Mouse (Mus musculus): Measurements from ENCODE around the gene Mettl22. TPM values are rescaled to one million over a fixed set of nuclear protein-coding genes. Genes with fewer than 3 reads are reported as not detected.

Mettl22 gene
- total and polyA plus RNA-seq, 2 experiments from 2014 or later, result 37.4 to 80.0 TPM

- WGBS, result 61% methylated on average over 2 of the region's 2 CpGs
- ATAC-seq (ENCODE audit: low FRiP score) (peak; percentile 41; the same call in 1 of the 2 replicates), DNase-seq (ENCODE audit: low spot score) (no peak)
- Histone ChIP-seq H3K4me1 (ENCODE audit: insufficient read depth, low read length) (0 out of 2 replicates have a peak, but pooled peaks cover 3% of the 10 kb centered on the region), H3K36me3 (ENCODE audit: insufficient read depth, low read length) (no peaks in the 10 kb centered on the region), H3K4me2 (ENCODE audit: low read depth, low read length, poor library complexity, severe bottlenecking) (no peak overlapping the region), H3K27ac (ENCODE audit: low read depth, low read length) (no peak overlapping the region), H3K9me3 (ENCODE audit: low read length) (no peaks in the 10 kb centered on the region), H3K9ac (replicated peaks; ENCODE audit: low read length, poor library complexity, severe bottlenecking) (0 out of 2 replicates have a peak overlapping the region, but pooled peaks have one; percentile 29), H3K4me3 (ENCODE audit: low read depth, low read length) (no peak overlapping the region), H3K27me3 (ENCODE audit: insufficient read depth, low read length) (no peaks in the 10 kb centered on the region)
- TF ChIP-seq CTCF (IDR thresholded peaks at IDR 0.05), result no peak
Observed at GRCm38 (mm10) chr16:8455221-8455620, 15.4 kb upstream of the Mettl22 start.

- Histone ChIP-seq H3K9me3 (ENCODE audit: low read length) (no peaks in the 10 kb centered on the region), H3K27ac (ENCODE audit: low read depth, low read length) (no peak overlapping the region), H3K27me3 (ENCODE audit: insufficient read depth, low read length) (no peaks in the 10 kb centered on the region), H3K9ac (replicated peaks; ENCODE audit: low read length, poor library complexity, severe bottlenecking) (no peak overlapping the region), H3K4me3 (ENCODE audit: low read depth, low read length) (no peak overlapping the region), H3K36me3 (ENCODE audit: insufficient read depth, low read length) (no peaks in the 10 kb centered on the region), H3K4me1 (ENCODE audit: insufficient read depth, low read length) (0 out of 2 replicates have a peak, but pooled peaks cover 3% of the 10 kb centered on the region), H3K4me2 (ENCODE audit: low read depth, low read length, poor library complexity, severe bottlenecking) (no peak overlapping the region)
- no peak for TF ChIP-seq CTCF (IDR thresholded peaks at IDR 0.05)
- no peak for DNase-seq (ENCODE audit: low spot score)
- ATAC-seq (ENCODE audit: low FRiP score), result no peak
- 96% methylated on average over 4 of the region's 4 CpGs for WGBS
Observed at GRCm38 (mm10) chr16:8458391-8458790, 12.2 kb upstream of the Mettl22 start.

GRCm38 (mm10) chr16:8459098-8459497 is 11.5 kb upstream of the Mettl22 start:
- no peak overlapping the region for H3K27ac ChIP-seq (ENCODE audit: low read depth, low read length)
- no peak overlapping the region for H3K4me3 ChIP-seq (ENCODE audit: low read depth, low read length)
- H3K27me3 ChIP-seq (ENCODE audit: insufficient read depth, low read length), result no peaks in the 10 kb centered on the region
- ATAC-seq (ENCODE audit: low FRiP score) (no peak), DNase-seq (ENCODE audit: low spot score) (peak; percentile 65)
- H3K9ac ChIP-seq (replicated peaks; ENCODE audit: low read length, poor library complexity, severe bottlenecking), result no peak overlapping the region
- 30% methylated on average over 6 of the region's 6 CpGs for WGBS
- 0 out of 2 replicates have a peak, but pooled peaks cover 3% of the 10 kb centered on the region for H3K4me1 ChIP-seq (ENCODE audit: insufficient read depth, low read length)
- no peak overlapping the region for H3K4me2 ChIP-seq (ENCODE audit: low read depth, low read length, poor library complexity, severe bottlenecking)
- TF ChIP-seq CTCF (IDR thresholded peaks at IDR 0.05), result peak; percentile 83
- no peaks in the 10 kb centered on the region for H3K36me3 ChIP-seq (ENCODE audit: insufficient read depth, low read length)
- H3K9me3 ChIP-seq (ENCODE audit: low read length), result no peaks in the 10 kb centered on the region

GRCm38 (mm10) chr16:8470132-8470531 is 456 bp upstream of the Mettl22 start:
- WGBS, result 76% methylated on average over 2 of the region's 2 CpGs
- Histone ChIP-seq H3K9me3 (ENCODE audit: low read length) (no peaks in the 10 kb centered on the region), H3K9ac (replicated peaks; ENCODE audit: low read length, poor library complexity, severe bottlenecking) (no peak overlapping the region), H3K27me3 (ENCODE audit: insufficient read depth, low read length) (0 out of 2 replicates have a peak, but pooled peaks cover 5% of the 10 kb centered on the region), H3K27ac (ENCODE audit: low read depth, low read length) (no peak overlapping the region), H3K36me3 (ENCODE audit: insufficient read depth, low read length) (no peaks in the 10 kb centered on the region), H3K4me3 (ENCODE audit: low read depth, low read length) (peak overlapping the region; percentile 73), H3K4me2 (ENCODE audit: low read depth, low read length, poor library complexity, severe bottlenecking) (peak overlapping the region; percentile 88), H3K4me1 (ENCODE audit: insufficient read depth, low read length) (peaks cover 5% of the 10 kb centered on the region; the same call in 1 of the 2 replicates)
- no peak for TF ChIP-seq CTCF (IDR thresholded peaks at IDR 0.05)
- ATAC-seq (ENCODE audit: low FRiP score) (peak; percentile 62; the same call in 1 of the 2 replicates), DNase-seq (ENCODE audit: low spot score) (no peak)

GRCm38 (mm10) chr16:8487396-8488005 is 16.9 kb downstream of the Mettl22 start:
- no peak for DNase-seq (ENCODE audit: low spot score)
- H3K36me3 ChIP-seq (ENCODE audit: insufficient read depth, low read length), result peaks cover 36% of the 10 kb centered on the region
- no peaks in the 10 kb centered on the region for H3K27me3 ChIP-seq (ENCODE audit: insufficient read depth, low read length)
- TF ChIP-seq CTCF (IDR thresholded peaks at IDR 0.05), result no peak
- ATAC-seq (ENCODE audit: low FRiP score), result no peak
- no peak overlapping the region for H3K27ac ChIP-seq (ENCODE audit: low read depth, low read length)
- no peak overlapping the region for H3K4me2 ChIP-seq (ENCODE audit: low read depth, low read length, poor library complexity, severe bottlenecking)
- WGBS, result 96% methylated on average over 9 of the region's 9 CpGs
- no peak overlapping the region for H3K4me3 ChIP-seq (ENCODE audit: low read depth, low read length)
- no peak overlapping the region for H3K9ac ChIP-seq (replicated peaks; ENCODE audit: low read length, poor library complexity, severe bottlenecking)
- H3K9me3 ChIP-seq (ENCODE audit: low read length), result no peaks in the 10 kb centered on the region
- no peaks in the 10 kb centered on the region for H3K4me1 ChIP-seq (ENCODE audit: insufficient read depth, low read length)

GRCm38 (mm10) chr16:8489340-8489739 is 18.8 kb downstream of the Mettl22 start:
- DNase-seq (ENCODE audit: low spot score), result peak; percentile 46
- Histone ChIP-seq H3K27ac (ENCODE audit: low read depth, low read length) (no peak overlapping the region), H3K4me2 (ENCODE audit: low read depth, low read length, poor library complexity, severe bottlenecking) (no peak overlapping the region), H3K4me1 (ENCODE audit: insufficient read depth, low read length) (no peaks in the 10 kb centered on the region), H3K9me3 (ENCODE audit: low read length) (no peaks in the 10 kb centered on the region), H3K4me3 (ENCODE audit: low read depth, low read length) (no peak overlapping the region), H3K27me3 (ENCODE audit: insufficient read depth, low read length) (no peaks in the 10 kb centered on the region), H3K36me3 (ENCODE audit: insufficient read depth, low read length) (peaks cover 32% of the 10 kb centered on the region), H3K9ac (replicated peaks; ENCODE audit: low read length, poor library complexity, severe bottlenecking) (no peak overlapping the region)
- no peak for ATAC-seq (ENCODE audit: low FRiP score)
- TF ChIP-seq CTCF (IDR thresholded peaks at IDR 0.05), result no peak
- WGBS, result 67% methylated on average over 5 of the region's 5 CpGs

Measured in midbrain, postnatal 0 days (tissue).